Mouse (Mus musculus) ES-Bruce4 (cell line): ENCODE data around the gene Pak1ip1. TPM values are rescaled to one million over a fixed set of nuclear protein-coding genes. Genes with fewer than 3 reads are reported as not detected.
"Not testable (repeated sequence)": the region's sequence is repeated elsewhere in the genome, so short reads cannot be mapped to it uniquely, and the experiment has no call there.

Experiments
- H3K27ac ChIP-seq: 2 replicates; pipeline ENCODE4 v1.5.1; 2012; ENCODE audit warnings: low read length, inconsistent platforms; ENCODE audit not compliant: insufficient read depth
- H3K27me3 ChIP-seq: 2 replicates; pipeline ENCODE4 v1.6.1; 2012; ENCODE audit warnings: mild to moderate bottlenecking, low read length, inconsistent platforms; ENCODE audit not compliant: control insufficient read depth, poor library complexity, insufficient read depth, severe bottlenecking
- H3K36me3 ChIP-seq: 2 replicates; pipeline ENCODE4 v1.6.1; 2012; ENCODE audit warnings: inconsistent platforms, mild to moderate bottlenecking, low read length, moderate library complexity; ENCODE audit not compliant: control insufficient read depth, poor library complexity, insufficient read depth, severe bottlenecking
- H3K4me1 ChIP-seq: one replicate; pipeline ENCODE4 v1.8.1; 2011; ENCODE audit warnings: low read length; ENCODE audit not compliant: control insufficient read depth, insufficient read depth
- H3K4me3 ChIP-seq: 2 replicates; pipeline ENCODE4 v1.5.1; 2011; ENCODE audit warnings: low read depth, mild to moderate bottlenecking, low read length
- H3K9ac ChIP-seq: 2 replicates; pipeline ENCODE4 v1.6.1; 2012; ENCODE audit warnings: low read depth, mild to moderate bottlenecking, inconsistent platforms; ENCODE audit not compliant: poor library complexity, severe bottlenecking
- H3K9me3 ChIP-seq: replicated peaks from 2 replicates; pipeline ENCODE4 v1.6.1; 2012; ENCODE audit warnings: mild to moderate bottlenecking, low read length, inconsistent platforms; ENCODE audit not compliant: control insufficient read depth, poor library complexity, insufficient read depth, severe bottlenecking
- CTCF ChIP-seq: IDR thresholded peaks from one replicate; pipeline ENCODE4 v1.8.1; 2011; ENCODE audit warnings: low read depth, low read length
- EP300 ChIP-seq: IDR thresholded peaks from 2 replicates; pipeline ENCODE4 v1.6.1; 2011; ENCODE audit warnings: low read depth, low read length; ENCODE audit not compliant: insufficient read depth
- POLR2A ChIP-seq: IDR thresholded peaks from one replicate; pipeline ENCODE4 v1.8.1; 2011; ENCODE audit warnings: low read length; ENCODE audit not compliant: insufficient read depth
- polyA plus RNA-seq: library from polyadenylated mRNA; stranded (reverse); fragments of >200 nt; gene quantifications from 2 replicates; pipeline ENCODE4 v1.2.4, GENCODE M21; 2011; ENCODE audit warnings: low read depth; ENCODE audit not compliant: missing spikeins, insufficient read depth, insufficient read length

The Pak1ip1 gene
- polyA plus RNA-seq, 1 experiment: 79.4 TPM

DNA sequence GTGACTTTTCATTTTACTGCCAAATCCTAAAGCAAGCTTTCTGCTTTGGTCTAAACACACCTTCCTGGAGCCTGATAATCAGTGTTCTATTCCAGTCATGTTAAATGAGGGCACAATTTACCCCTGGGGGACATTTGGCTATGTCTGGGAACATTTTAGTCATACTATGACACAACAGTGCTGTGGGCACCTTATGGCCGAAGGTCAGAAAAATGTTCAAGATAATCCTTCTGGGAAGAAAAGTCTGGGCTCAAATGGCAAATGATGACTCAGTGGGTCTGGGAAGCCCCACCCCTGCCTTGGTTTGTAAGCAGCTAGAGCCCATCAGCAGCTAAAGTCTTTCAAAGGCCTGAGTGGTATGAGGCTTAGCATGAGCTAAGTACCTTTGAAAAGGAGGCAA is 18.1 kb upstream of the Pak1ip1 start:
- Histone ChIP-seq H3K27ac (no peak overlapping the region), H3K9ac (no peak overlapping the region), H3K36me3 (no peaks in the 10 kb centered on the region), H3K27me3 (no peaks in the 10 kb centered on the region), H3K4me1 (no peaks in the 10 kb centered on the region), H3K9me3 (no peaks in the 10 kb centered on the region), H3K4me3 (no peak overlapping the region)
- TF ChIP-seq EP300 (no peak), POLR2A (no peak), CTCF (no peak)

DNA sequence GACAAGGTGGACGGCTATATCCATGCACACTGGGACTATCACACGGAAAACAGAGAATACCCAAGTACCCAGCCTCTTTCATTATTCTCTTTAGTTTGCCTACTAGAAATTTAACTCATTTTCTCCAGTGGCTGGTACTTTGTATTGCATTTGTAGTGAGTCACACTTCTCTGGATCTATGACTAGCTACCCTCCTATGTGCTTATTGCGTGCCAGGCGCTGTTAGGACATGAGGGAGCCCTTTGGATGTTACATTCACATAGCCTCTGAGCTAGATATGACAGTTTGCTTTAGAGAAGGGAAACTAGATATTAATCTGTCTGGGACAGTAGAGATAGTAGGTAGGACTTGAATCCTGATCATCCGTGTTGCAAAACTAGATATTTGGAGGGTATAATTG is 14.7 kb upstream of the Pak1ip1 start:
- Histone ChIP-seq H3K27me3 (no peaks in the 10 kb centered on the region), H3K36me3 (no peaks in the 10 kb centered on the region), H3K9me3 (no peaks in the 10 kb centered on the region), H3K4me1 (no peaks in the 10 kb centered on the region), H3K27ac (no peak overlapping the region), H3K9ac (no peak overlapping the region), H3K4me3 (no peak overlapping the region)
- TF ChIP-seq POLR2A (no peak), EP300 (no peak), CTCF (no peak)

DNA sequence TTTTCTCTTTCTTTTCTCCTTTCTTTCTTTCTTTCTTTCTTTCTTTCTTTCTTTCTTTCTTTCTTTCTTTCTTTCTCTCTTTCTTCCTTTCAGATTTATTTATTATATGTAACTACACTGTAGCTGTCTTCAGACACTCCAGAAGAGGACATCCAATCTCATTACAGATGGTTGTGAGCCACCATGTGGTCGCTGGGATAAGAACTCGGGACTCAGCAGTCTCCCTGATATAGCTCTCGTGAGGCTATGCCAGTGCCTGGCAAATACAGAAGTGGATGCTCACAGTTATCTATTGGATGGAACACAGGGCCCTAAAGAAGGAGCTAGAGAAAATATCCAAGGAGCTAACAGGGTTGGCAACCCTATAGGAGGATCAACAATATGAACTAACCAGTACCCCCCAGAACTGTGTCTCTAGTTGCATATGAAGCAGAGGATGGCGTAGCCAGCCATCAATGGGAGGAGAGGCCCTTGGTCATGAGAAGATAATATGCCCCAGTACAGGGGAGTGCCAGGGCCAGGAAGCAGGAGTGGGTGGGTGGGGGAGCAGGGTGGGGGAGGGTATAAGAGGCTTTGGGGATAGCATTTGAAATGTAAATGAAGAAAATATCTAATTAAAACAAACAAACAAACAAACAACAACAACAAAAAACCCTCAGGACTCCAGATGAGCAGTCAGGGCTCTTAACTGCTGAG is 13.1 kb upstream of the Pak1ip1 start:
- not testable (repeated sequence) for H3K9me3 ChIP-seq, H3K36me3 ChIP-seq, H3K27me3 ChIP-seq, H3K27ac ChIP-seq, H3K9ac ChIP-seq, H3K4me1 ChIP-seq, H3K4me3 ChIP-seq

DNA sequence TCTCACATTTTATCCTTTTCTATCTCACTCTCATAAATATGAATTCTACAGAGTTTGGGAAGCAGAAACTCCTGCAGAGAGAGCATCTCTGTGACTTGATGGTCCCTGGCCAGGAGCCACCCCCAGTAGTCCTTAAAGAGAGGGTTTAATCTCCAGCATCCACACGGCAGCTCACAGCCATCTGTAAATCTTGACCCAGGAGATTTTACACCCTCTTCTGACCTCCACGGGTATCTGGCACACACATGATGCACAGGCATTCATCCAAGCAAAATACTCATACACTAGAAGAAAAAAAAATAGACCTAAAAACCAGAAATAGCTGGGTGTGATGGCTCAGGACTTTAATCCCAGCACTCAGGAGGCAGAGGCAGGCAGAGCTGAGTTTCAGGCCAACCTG is 12.4 kb upstream of the Pak1ip1 start:
- Histone ChIP-seq H3K9ac (no peak overlapping the region), H3K9me3 (no peaks in the 10 kb centered on the region), H3K36me3 (no peaks in the 10 kb centered on the region), H3K27me3 (0 out of 2 replicates have a peak, but pooled peaks cover 1% of the 10 kb centered on the region), H3K27ac (no peak overlapping the region), H3K4me3 (no peak overlapping the region), H3K4me1 (no peaks in the 10 kb centered on the region)
- TF ChIP-seq EP300 (no peak), POLR2A (no peak), CTCF (no peak)

DNA sequence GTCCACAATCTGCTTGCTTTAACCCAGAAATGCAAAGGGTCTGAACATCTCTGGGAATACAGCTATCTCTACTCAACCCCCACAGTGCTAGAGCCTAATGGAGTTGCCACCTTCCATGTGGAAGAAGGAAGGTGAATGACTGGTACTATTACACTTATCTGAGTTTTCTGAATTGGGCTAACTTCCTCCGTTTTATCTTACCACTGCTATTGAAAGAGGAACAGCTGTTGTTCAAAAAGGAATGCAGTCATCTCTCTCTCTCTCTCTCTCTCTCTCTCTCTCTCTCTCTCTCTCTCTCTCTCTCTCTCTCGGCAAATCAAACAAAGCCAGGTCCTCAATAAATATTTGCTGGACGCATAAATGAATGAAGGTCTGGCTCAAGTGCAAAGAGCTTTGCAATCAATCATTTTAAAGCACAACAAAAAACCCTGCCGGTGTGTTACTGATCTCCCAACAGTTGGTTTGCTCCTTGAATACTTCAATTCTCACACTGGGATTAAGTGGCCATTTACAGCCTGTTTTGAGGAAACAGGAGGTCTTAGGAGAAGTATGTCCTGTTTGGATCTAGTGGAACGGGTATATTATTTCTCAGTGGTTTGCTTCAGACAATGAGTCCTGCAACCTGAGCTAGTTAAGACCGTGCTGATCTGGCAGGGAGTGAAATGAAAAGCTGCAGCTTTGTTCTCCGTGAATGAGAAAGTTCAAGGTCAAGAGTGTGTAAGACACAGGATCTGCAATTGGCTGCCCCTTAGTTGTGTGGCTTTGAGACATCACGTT is 6.1 kb upstream of the Pak1ip1 start:
- no peaks in the 10 kb centered on the region for H3K4me1 ChIP-seq
- H3K9ac ChIP-seq: no peak overlapping the region
- no peak for TF ChIP-seq POLR2A
- no peak for TF ChIP-seq CTCF
- TF ChIP-seq EP300: no peak
- H3K27ac ChIP-seq: no peak overlapping the region
- H3K4me3 ChIP-seq: no peak overlapping the region
- H3K27me3 ChIP-seq: 0 out of 2 replicates have a peak, but pooled peaks cover 1% of the 10 kb centered on the region
- H3K36me3 ChIP-seq: no peaks in the 10 kb centered on the region
- no peaks in the 10 kb centered on the region for H3K9me3 ChIP-seq

DNA sequence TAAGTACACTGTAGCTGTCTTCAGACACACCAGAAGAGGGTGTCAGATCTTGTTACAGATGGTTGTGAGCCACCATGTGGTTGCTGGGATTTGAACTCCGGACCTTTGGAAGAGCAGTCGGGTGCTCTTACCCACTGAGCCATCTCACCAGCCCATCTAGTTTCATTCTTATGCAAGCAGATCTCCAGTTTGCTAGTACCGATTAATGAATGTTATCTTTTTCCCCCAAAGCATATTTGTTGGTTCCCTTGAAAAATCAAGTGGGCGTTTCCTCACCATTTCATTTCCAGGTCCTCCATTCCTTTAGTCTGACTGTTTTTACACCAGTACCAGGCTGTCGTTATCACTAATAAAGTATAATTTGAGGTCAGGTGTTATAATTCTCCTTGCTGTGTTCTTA is 2.3 kb upstream of the Pak1ip1 start:
- H3K9ac ChIP-seq, H3K36me3 ChIP-seq: not testable (repeated sequence)

More for the DNA sequence above, 2.3 kb upstream of the Pak1ip1 start:
- H3K9me3 ChIP-seq, H3K27ac ChIP-seq, H3K4me1 ChIP-seq, H3K27me3 ChIP-seq, H3K4me3 ChIP-seq: not testable (repeated sequence)
